Mouse (Mus musculus) activated CD4-positive, CD25-positive, alpha-beta regulatory T cell, adult 4 months (primary cell): ENCODE data around the gene 4930404N11Rik. TPM values are rescaled to one million over a fixed set of nuclear protein-coding genes. Genes with fewer than 3 reads are reported as not detected.

Source experiments
- ATAC-seq: one replicate; pipeline ENCODE4 v1.8.0; 2017
- polyA plus RNA-seq, 2 experiments: library from polyadenylated mRNA; unstranded; fragments of 100-300 nt; shearing (Covaris generic); gene quantifications; one replicate each; pipeline ENCODE4 v1.2.1; 2017

4930404N11Rik gene
- polyA plus RNA-seq, 2 experiments from 2014 or later: 2.1 TPM; not detected in 1

GRCm38 (mm10) chr10:81354738-81355477, 10.7 kb downstream of the 4930404N11Rik start:
- no peak for ATAC-seq

- no peak for ATAC-seq
Observed at GRCm38 (mm10) chr10:81351678-81352291, 13.8 kb downstream of the 4930404N11Rik start.

GRCm38 (mm10) chr10:81350351-81351063, 15.1 kb downstream of the 4930404N11Rik start, which contains the start of gene Hmg20b:
Gene Hmg20b (minus strand): TSS chr10:81350480.
- peak; percentile 97 for ATAC-seq

GRCm38 (mm10) chr10:81349961-81350350, 15.7 kb downstream of the 4930404N11Rik start:
- ATAC-seq: no peak

GRCm38 (mm10) chr10:81349146-81349545, 16.5 kb downstream of the 4930404N11Rik start:
- no peak for ATAC-seq

DNA sequence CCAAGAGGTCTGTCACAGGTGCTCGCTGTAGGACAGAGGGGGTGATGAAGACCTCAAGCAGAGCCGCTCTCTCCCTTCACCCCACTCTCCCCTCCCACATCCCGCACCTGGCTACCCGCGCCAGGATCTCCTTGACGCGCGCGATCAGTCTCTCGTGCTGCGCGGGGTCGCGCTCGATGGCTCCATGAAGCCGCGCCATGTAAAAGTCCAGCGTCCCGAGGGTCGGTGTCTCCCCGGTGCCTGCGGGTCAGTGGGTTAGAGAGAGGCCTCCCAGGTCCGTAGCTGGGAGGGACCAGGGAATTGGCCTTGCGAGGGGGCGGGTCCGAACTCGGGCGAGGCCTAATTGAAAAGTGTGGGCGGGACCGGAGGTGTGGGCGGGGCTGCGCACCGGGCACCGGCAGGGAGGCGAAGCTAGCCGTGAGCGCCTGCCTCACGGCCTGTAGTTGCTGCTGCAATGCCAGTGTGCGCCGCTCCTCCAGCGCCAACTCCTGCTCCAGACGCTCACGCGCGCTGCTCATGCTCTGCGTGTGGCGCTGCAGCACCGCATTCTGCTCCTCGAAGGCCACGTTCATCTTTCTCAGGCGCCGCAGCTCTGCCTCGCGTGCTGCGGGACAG, 19.1 kb downstream of the 4930404N11Rik start:
- ATAC-seq: no peak

DNA sequence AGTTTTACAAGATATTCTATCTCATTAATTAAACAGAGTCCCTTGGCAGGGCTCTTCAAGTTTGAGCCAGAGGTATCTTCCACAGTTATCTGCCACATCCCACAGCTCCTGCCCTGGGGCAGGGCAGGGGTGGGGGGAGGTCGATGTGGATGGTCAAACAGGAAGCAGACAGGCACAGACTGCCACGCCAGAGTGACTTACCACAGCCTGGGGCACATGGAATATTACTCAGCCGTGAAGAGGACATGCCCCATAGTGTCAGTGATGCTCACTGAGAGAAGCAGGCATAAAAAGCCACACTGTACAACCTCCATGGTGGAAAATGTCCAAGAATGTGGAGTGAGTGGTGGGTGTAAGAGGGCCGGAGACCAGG, 20.5 kb downstream of the 4930404N11Rik start:
- ATAC-seq: no peak

- ATAC-seq: peak; percentile 38
Observed at GRCm38 (mm10) chr10:81344421-81345161, 21.0 kb downstream of the 4930404N11Rik start.

GRCm38 (mm10) chr10:81342686-81343505, 22.7 kb downstream of the 4930404N11Rik start, which contains the start of gene Gipc3:
Gene Gipc3 (minus strand): TSS chr10:81343266.
- no peak for ATAC-seq

GRCm38 (mm10) chr10:81341333-81341949, 24.2 kb downstream of the 4930404N11Rik start:
- ATAC-seq: peak; percentile 51

GRCm38 (mm10) chr10:81340551-81341332, 24.9 kb downstream of the 4930404N11Rik start:
- no peak for ATAC-seq

GRCm38 (mm10) chr10:81336558-81336957, 29.1 kb downstream of the 4930404N11Rik start:
- ATAC-seq: no peak

- no peak for ATAC-seq
Observed at GRCm38 (mm10) chr10:81335393-81336340, 29.9 kb downstream of the 4930404N11Rik start.

GRCm38 (mm10) chr10:81334324-81334723, 31.3 kb downstream of the 4930404N11Rik start:
- no peak for ATAC-seq

DNA sequence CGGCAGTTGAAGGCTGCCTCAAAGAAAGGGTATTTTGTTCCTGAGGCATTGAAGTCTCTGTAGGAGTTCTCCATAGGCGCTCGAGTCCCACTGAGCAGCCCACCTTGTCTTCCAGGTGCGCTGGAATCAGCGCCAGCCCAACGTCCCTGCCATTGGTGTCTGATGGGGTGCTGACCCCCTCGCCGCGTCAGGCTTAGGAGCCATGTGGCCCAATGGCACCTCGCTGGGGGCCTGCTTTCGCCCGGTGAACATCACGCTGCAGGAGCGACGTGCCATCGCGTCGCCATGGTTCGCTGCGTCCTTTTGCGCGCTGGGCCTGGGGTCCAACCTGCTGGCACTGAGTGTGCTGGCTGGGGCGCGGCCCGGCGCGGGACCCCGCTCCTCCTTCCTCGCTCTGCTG, 33.3 kb downstream of the 4930404N11Rik start:
- no peak for ATAC-seq

DNA sequence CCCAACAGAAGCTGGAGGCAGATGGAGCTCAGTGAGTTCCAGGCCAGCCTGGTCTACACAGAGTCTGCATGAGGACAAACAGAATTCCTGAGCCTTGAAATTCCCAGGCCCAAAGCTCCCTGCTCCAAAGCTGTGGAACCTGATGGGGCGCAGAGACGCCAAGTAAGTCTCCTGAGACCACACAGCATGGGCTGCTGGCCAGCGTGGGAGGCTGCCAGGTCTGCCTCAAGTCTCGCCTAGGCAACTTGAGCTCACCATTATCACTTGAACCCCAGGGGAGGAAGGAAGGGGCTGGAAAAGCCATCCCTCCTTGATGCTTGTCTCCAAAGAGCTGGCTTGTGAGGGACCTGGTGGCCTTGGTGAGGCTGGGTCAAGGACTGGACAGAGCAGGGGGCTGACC, 35.6 kb downstream of the 4930404N11Rik start:
- ATAC-seq: no peak

DNA sequence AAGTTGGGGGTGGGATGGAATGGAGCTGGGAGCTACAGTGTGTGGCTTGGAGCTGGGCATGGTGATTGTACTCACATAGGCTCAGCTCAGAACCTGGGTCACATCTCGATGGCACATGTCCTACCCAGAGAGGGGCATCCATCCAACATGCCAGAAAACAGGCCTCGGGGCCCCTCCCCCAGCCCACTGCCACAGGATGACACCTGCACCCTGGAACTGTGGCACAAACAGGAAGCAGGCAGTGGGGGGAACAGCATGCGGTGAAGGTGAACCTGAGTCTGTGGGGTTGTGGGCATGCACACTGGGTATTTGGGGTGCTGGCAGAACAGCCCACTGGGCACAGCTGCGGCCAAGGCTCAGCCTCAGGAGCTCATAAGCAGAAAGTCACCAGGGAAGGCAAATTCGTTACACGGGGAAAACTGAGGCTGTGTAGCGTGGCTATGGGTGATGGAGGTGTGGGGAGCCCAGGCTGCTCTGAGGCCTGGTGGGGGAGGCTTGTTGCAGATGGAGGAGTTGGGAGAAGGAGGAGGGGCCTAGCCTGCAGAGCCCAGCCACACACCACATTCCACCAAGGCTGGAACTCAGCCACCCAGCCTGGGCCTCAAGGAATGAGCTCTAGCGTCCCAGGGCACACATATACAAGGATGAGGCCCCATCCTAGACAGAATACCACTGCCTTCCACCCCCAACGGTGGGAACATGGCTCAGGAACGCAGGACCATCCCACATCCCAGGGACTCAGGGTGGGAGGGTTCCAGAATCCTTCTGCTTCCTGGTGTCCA, 36.2 kb downstream of the 4930404N11Rik start:
- ATAC-seq: peak; percentile 79

DNA sequence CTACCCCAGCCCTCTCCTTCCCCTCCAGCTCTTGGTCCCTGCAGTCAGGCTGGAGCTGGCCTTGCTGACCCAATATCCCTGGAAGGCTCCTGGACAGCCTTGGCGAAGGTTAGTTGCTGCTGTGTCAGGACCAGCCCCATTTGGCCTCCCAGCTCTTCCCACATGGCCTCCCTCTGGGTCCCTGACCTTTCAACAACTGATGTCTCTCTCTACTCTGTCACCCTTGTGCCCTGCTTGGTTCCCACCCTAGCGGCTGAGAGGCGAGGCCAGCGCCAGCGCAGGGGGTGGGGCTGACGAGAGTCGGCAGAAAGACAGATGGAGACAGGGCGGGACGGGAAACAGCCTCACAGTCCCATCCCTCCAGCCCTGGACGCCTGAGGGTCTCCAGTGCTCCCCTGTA, 37.2 kb downstream of the 4930404N11Rik start, which contains the start of gene Tbxa2r:
TSS of gene Tbxa2r (plus strand) at position 346 of the 400 bp plus-strand sequence.
- ATAC-seq: peak; percentile 57
